8 mouse cellular contexts compared by ENCODE assay signal in genomic region chr10:42678755-42679364, GRCm38 (mm10).
A peak's percentile ranks its signal among the peaks of the same experiment; 100 is the strongest.
DNase-seq lines count a peak whose midpoint lies in the region; ATAC-seq lines count a peak whose summit lies in the region.

No protein-coding gene starts in this region.

- peak; percentile 97 for ATAC-seq in hindbrain, embryonic 12.5 days (ENCODE audit: low FRiP score)

- peak overlapping the region; percentile 83 for H3K27ac ChIP-seq in hindbrain, embryonic 12.5 days

- peak; percentile 98 for DNase-seq in MN1 (ENCODE audit: low spot score)
- peak; percentile 86 for DNase-seq in cerebellum, adult 9-10 months
- DNase-seq in frontal cortex, adult 2 months (ENCODE audit: extremely low spot score in 1 of 2, low spot score in 1 of 2) = peak; percentile 76 to 94
- peak; percentile 88 to 92 for DNase-seq in layer of hippocampus, postnatal 14 days (ENCODE audit: low spot score in 2 of 2)
- peak; percentile 93 for DNase-seq in lung, postnatal 14 days
- peak; percentile 71 for DNase-seq in retina, adult 2 months (ENCODE audit: low read depth, low spot score)
- DNase-seq in thymus, postnatal 36 days = peak; percentile 93 to 96

- H3K9me3 ChIP-seq in hindbrain, embryonic 12.5 days (replicated peaks) = no peaks in the 10 kb centered on the region

- peak overlapping the region; percentile 82 for H3K4me2 ChIP-seq in hindbrain, embryonic 12.5 days (replicated peaks)

- under 1% methylated on average over 56 of the region's 56 CpGs for WGBS in hindbrain, embryonic 12.5 days

- peak overlapping the region; percentile 85 for H3K9ac ChIP-seq in hindbrain, embryonic 12.5 days

- H3K36me3 ChIP-seq in hindbrain, embryonic 12.5 days = peaks cover 2% of the 10 kb centered on the region

- peak overlapping the region; percentile 97 for H3K4me3 ChIP-seq in hindbrain, embryonic 12.5 days

- peaks cover 9% of the 10 kb centered on the region for H3K4me1 ChIP-seq in hindbrain, embryonic 12.5 days

- peaks cover 6% of the 10 kb centered on the region for H3K27me3 ChIP-seq in hindbrain, embryonic 12.5 days

Comparison
In these comparisons a context has a peak if more than half of its experiments do, and no peak if none do; other contexts are left out.
1. Peak in every context shown above with its lines: DNase-seq, ATAC-seq, H3K4me3 ChIP-seq and H3K27ac ChIP-seq.